Mouse (Mus musculus) brain, embryonic 14.5 days (tissue): Measurements from ENCODE around the gene Zfp185.

Experiments used
- CTCF ChIP-seq: fragments of 200-500 bp; IDR thresholded peaks from 2 replicates; pipeline ENCODE4 v1.5.1; 2012; ENCODE audit warnings: inconsistent platforms, mild to moderate bottlenecking, moderate library complexity, borderline replicate concordance; ENCODE audit not compliant: insufficient read depth, insufficient read length; ENCODE audit errors: extremely low read depth
- POLR2A ChIP-seq: fragments of 200-500 bp; IDR thresholded peaks from 2 replicates; pipeline ENCODE4 v1.6.1; 2012; ENCODE audit warnings: mild to moderate bottlenecking, inconsistent platforms, borderline replicate concordance; ENCODE audit not compliant: poor library complexity, insufficient read depth, insufficient read length, severe bottlenecking; ENCODE audit errors: extremely low read depth

DNA sequence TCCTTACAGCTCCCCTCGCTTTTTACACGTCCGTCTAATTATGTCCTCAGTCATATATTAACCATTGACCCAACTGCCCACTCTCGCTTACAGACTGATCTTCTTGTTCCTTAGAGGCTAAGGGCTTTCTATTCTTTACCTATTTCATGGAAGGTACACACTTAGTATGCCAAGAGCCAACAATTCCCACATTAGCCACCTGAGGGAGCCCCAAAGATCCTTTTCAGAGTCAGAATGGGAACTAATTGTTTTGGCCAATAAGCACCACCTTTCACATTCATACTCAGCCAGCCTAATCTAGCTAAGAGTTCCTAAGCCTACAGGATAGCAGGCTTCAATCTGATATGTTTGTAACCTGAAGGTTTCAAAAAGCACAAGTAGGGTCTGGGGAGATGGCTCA, 26.7 kb upstream of the Zfp185 start:
- TF ChIP-seq POLR2A (no peak), CTCF (peak; percentile 1; the same call in 1 of the 2 replicates)
